Mouse (Mus musculus) regulatory T cell (primary cell): ENCODE measurements around the gene Lsm4.

Source experiments
- in situ Hi-C: fragments of 300-600 bp; cut with MboI, MseI; formaldehyde crosslinking; loops from one replicate; pipeline ENCODE4 v1.15.1; 2025; ENCODE audit warnings: high pct_unique_total_duplicates

Lsm4 gene

GRCm38 (mm10) chr8:70673079-70673856 lies at the start of gene Lsm4:
Lsm4 (plus strand) TSS chr8:70673248.
- in situ Hi-C loops = no loop called here

- in situ Hi-C loops = no loop called here
These were observed 47.9 kb upstream of the Lsm4 start for GRCm38 (mm10) chr8:70625104-70625503.

- in situ Hi-C loops = no loop called here
These were observed 46.0 kb upstream of the Lsm4 start for GRCm38 (mm10) chr8:70627041-70627440.

GRCm38 (mm10) chr8:70628986-70629490 lies 44.0 kb upstream of the Lsm4 start:
- in situ Hi-C loops = no loop called here

- in situ Hi-C loops = no loop called here
These were observed 43.2 kb upstream of the Lsm4 start for GRCm38 (mm10) chr8:70629574-70630531.

- in situ Hi-C loops = no loop called here
These were observed 42.3 kb upstream of the Lsm4 start for GRCm38 (mm10) chr8:70630532-70631381.

- in situ Hi-C loops = no loop called here
These were observed 41.6 kb upstream of the Lsm4 start for GRCm38 (mm10) chr8:70631436-70631835.

GRCm38 (mm10) chr8:70632346-70632892 lies 40.6 kb upstream of the Lsm4 start, which contains the start of gene Gdf15:
Gdf15 (minus strand) TSS chr8:70632456.
- in situ Hi-C loops = no loop called here

GRCm38 (mm10) chr8:70634066-70634465 lies 39.0 kb upstream of the Lsm4 start:
- in situ Hi-C loops = no loop called here

GRCm38 (mm10) chr8:70635527-70635926 lies 37.5 kb upstream of the Lsm4 start:
- in situ Hi-C loops = no loop called here

GRCm38 (mm10) chr8:70636838-70637237 lies 36.2 kb upstream of the Lsm4 start:
- in situ Hi-C loops = no loop called here

GRCm38 (mm10) chr8:70638752-70639151 lies 34.3 kb upstream of the Lsm4 start:
- in situ Hi-C loops = no loop called here

GRCm38 (mm10) chr8:70643019-70643418 lies 30.0 kb upstream of the Lsm4 start:
- in situ Hi-C loops = no loop called here

- in situ Hi-C loops = no loop called here
These were observed 29.0 kb upstream of the Lsm4 start for GRCm38 (mm10) chr8:70644065-70644464.

- in situ Hi-C loops = no loop called here
These were observed 27.4 kb upstream of the Lsm4 start for GRCm38 (mm10) chr8:70645501-70646224.

- in situ Hi-C loops = no loop called here
These were observed 26.7 kb upstream of the Lsm4 start for GRCm38 (mm10) chr8:70646369-70646768.

- in situ Hi-C loops = no loop called here
These were observed 26.3 kb upstream of the Lsm4 start for GRCm38 (mm10) chr8:70646775-70647174.

GRCm38 (mm10) chr8:70647343-70648163 lies 25.5 kb upstream of the Lsm4 start:
- in situ Hi-C loops = no loop called here

- in situ Hi-C loops = no loop called here
These were observed 24.9 kb upstream of the Lsm4 start for GRCm38 (mm10) chr8:70648164-70648442.

GRCm38 (mm10) chr8:70648921-70649320 lies 24.1 kb upstream of the Lsm4 start:
- in situ Hi-C loops = no loop called here
